In the genomic region with DNA sequence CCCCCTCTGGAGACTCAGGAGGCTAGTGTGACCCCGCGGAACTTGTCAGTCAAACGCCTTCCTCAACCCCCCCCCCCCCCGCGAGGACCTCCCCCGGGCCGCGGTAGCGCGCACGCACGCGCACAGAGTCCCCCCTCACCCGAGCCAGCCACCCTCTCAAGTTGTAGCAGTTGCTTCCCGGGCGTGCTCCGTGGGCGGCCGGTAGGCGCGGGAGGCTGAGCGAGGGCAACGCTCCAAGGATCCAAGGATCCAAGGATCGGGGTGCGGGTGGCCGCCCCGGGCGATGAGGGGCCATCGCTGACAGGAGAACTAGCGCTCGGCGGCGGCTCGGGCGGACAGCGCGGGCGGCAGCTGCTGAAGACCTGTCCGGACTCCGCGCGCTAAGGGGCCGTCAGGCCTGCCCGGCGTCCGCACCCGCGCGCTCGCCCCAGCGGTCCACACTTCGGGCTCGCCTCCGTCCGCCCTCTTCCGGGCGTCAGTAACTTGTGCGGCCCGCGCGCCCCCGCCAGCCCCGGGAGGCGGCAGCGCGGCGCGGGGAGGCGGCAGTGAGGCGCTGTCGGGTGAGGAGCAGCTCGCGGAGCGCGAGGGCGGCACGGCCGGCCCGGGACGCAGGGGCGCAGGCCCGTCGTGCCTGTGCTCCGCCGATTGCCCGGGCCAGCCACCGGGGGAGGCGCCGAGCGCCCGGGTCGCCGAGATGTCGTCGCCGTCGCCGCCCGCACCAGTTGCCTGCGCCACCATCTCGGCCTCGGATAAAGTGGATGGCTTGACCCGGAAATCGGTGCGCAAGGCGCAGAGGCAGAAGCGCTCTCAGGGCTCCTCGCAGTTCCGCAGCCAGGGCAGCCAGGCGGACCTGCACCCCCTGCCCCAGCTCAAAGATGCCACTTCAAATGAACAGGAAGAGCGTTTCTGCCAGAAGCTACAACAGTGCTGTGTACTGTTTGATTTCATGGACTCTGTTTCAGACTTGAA, we compare ENCODE assay signal across 10 mouse cellular contexts. TPM values are rescaled to one million over a fixed set of nuclear protein-coding genes. Genes with fewer than 3 reads are reported as not detected.
DNase-seq lines count a peak whose midpoint lies in the region; ATAC-seq and TF ChIP-seq lines count a peak whose summit lies in the region.
"Not testable (repeated sequence)": the region's sequence is repeated elsewhere in the genome, so short reads cannot be mapped to it uniquely, and the experiment has no call there.
"Had no signal": no experiment of that assay in that cellular context is flagged by ENCODE, and none has a peak within 500 bp of the region (broad histone marks: within the 10 kb centered on the region; RNA-seq: fewer than 3 reads in every experiment).

No protein-coding gene starts in this region.

- peak overlapping the region; percentile 67 for H3K9ac ChIP-seq in ES-E14 (ENCODE audit: insufficient read depth, low read depth, low read length, poor library complexity, severe bottlenecking)
- H3K9ac ChIP-seq in heart, embryonic 13.5 days; hindbrain, embryonic 15.5 days; kidney, postnatal 0 days (ENCODE audit: low read depth, low read length); liver, embryonic 14.5 days (replicated peaks); neural tube, embryonic 14.5 days (replicated peaks; ENCODE audit: low read depth, low read length): not testable (repeated sequence)

- H3K4me1 ChIP-seq in ES-E14 (ENCODE audit: control insufficient read depth in 2 of 2, insufficient read depth in 2 of 2, low read length in 2 of 2, poor library complexity in 1 of 2); forebrain, embryonic 10.5 days; heart, embryonic 13.5 days; hindbrain, embryonic 15.5 days (replicated peaks); kidney, postnatal 0 days (replicated peaks; ENCODE audit: insufficient read depth, low read length); liver, embryonic 14.5 days (replicated peaks; ENCODE audit: control insufficient read depth in 2 of 2, insufficient read depth in 2 of 2, low read length in 1 of 2); midbrain, embryonic 10.5 days; neural tube, embryonic 14.5 days (ENCODE audit: control insufficient read depth, insufficient read depth, low read length): not testable (repeated sequence)

- peak overlapping the region; percentile 47 for H3K4me2 ChIP-seq in heart, embryonic 13.5 days
- H3K4me2 ChIP-seq in hindbrain, embryonic 15.5 days, result peak overlapping the region; percentile 32; the same call in 1 of the 2 replicates
- H3K4me2 ChIP-seq in kidney, postnatal 0 days (ENCODE audit: low read length); liver, embryonic 14.5 days (ENCODE audit: low read depth); neural tube, embryonic 14.5 days (ENCODE audit: low read depth, low read length): not testable (repeated sequence)

- WGBS in forebrain, embryonic 10.5 days, result 1% methylated on average over 18 of the region's 111 CpGs
- no CpG with 5 or more reads among the region's 111 CpGs for WGBS in heart, embryonic 13.5 days
- 7% methylated on average over 3 of the region's 111 CpGs for WGBS in hindbrain, embryonic 15.5 days
- WGBS in kidney, postnatal 0 days, result 0% methylated on average over 1 of the region's 111 CpGs
- WGBS in liver, embryonic 14.5 days (ENCODE audit: insufficient replicate concordance), result 13% methylated on average over 3 of the region's 111 CpGs
- WGBS in midbrain, embryonic 10.5 days, result no CpG with 5 or more reads among the region's 111 CpGs
- 0% methylated on average over 1 of the region's 111 CpGs for WGBS in neural tube, embryonic 14.5 days

- not testable (repeated sequence) for ATAC-seq in heart, embryonic 13.5 days (ENCODE audit: extremely low read depth, insufficient number of reproducible peaks, low FRiP score, low TSS enrichment)
- ATAC-seq in hindbrain, embryonic 15.5 days (ENCODE audit: low FRiP score, low read depth), result peak; percentile 81; the same call in 1 of the 2 replicates
- peak; percentile 94 for ATAC-seq in kidney, postnatal 0 days (replicated peaks; ENCODE audit: low FRiP score, low read depth)
- peak; percentile 70 for ATAC-seq in liver, embryonic 14.5 days (ENCODE audit: insufficient read depth)
- ATAC-seq in neural tube, embryonic 14.5 days (ENCODE audit: low read depth), result peak; percentile 82

- in situ Hi-C loops in ES-E14 (cut with MboI; ENCODE audit: low sequenced_read_pairs in 2 of 2, unreplicated experiment in 2 of 2), result not testable (repeated sequence)

- H3K9me3 ChIP-seq in ES-E14 (ENCODE audit: control insufficient read depth, insufficient read depth, low read depth, low read length); forebrain, embryonic 10.5 days; heart, embryonic 13.5 days; hindbrain, embryonic 15.5 days; kidney, postnatal 0 days (replicated peaks; ENCODE audit: low read length); liver, embryonic 14.5 days (ENCODE audit: control insufficient read depth, low read length); midbrain, embryonic 10.5 days (replicated peaks); neural tube, embryonic 14.5 days (ENCODE audit: control insufficient read depth, low read length): not testable (repeated sequence)

- H3K36me3 ChIP-seq in ES-E14 (ENCODE audit: control insufficient read depth, insufficient read depth, low read length, poor library complexity, severe bottlenecking); forebrain, embryonic 10.5 days (replicated peaks); heart, embryonic 13.5 days; hindbrain, embryonic 15.5 days; kidney, postnatal 0 days (ENCODE audit: insufficient read depth, low read length); liver, embryonic 14.5 days (replicated peaks; ENCODE audit: control insufficient read depth, insufficient read depth, low read depth); midbrain, embryonic 10.5 days; neural tube, embryonic 14.5 days (ENCODE audit: control insufficient read depth, insufficient read depth, low read length): not testable (repeated sequence)

- not testable (repeated sequence) for H3K27ac ChIP-seq in ES-E14 (ENCODE audit: insufficient read depth, low read depth, low read length, poor library complexity, severe bottlenecking); forebrain, embryonic 10.5 days; heart, embryonic 13.5 days (replicated peaks); hindbrain, embryonic 15.5 days (replicated peaks); kidney, postnatal 0 days; liver, embryonic 14.5 days; midbrain, embryonic 10.5 days (replicated peaks); neural tube, embryonic 14.5 days (ENCODE audit: low read depth, low read length)

- not testable (repeated sequence) for TF ChIP-seq CTCF in kidney, postnatal 0 days (IDR thresholded peaks at IDR 0.05; ENCODE audit: low read depth); liver, embryonic 14.5 days (IDR thresholded peaks at IDR 0.05; ENCODE audit: low read depth)

- peak overlapping the region; percentile 36 to 63; a peak in 2 of 4 replicates for H3K4me3 ChIP-seq in ES-E14 (ENCODE audit: insufficient read depth in 1 of 2, low read depth in 1 of 2, low read length in 2 of 2, poor library complexity in 1 of 2, severe bottlenecking in 1 of 2)
- peak overlapping the region; percentile 31; the same call in 1 of the 2 replicates for H3K4me3 ChIP-seq in forebrain, embryonic 10.5 days
- H3K4me3 ChIP-seq in heart, embryonic 13.5 days, result peak overlapping the region; percentile 24; the same call in 1 of the 2 replicates
- peak overlapping the region; percentile 25; the same call in 1 of the 2 replicates for H3K4me3 ChIP-seq in hindbrain, embryonic 15.5 days
- H3K4me3 ChIP-seq in kidney, postnatal 0 days (replicated peaks; ENCODE audit: low read depth, low read length); liver, embryonic 14.5 days (ENCODE audit: insufficient read depth in 1 of 2, low read depth in 2 of 2, low read length in 2 of 2); neural tube, embryonic 14.5 days (ENCODE audit: low read depth, low read length): not testable (repeated sequence)
- peak overlapping the region; percentile 32; the same call in 1 of the 2 replicates for H3K4me3 ChIP-seq in midbrain, embryonic 10.5 days

- not testable (repeated sequence) for DNase-seq in ES-E14 (ENCODE audit: low read depth, low spot score); forebrain, embryonic 10.5 days (ENCODE audit: extremely low spot score, low spot score); kidney, postnatal 0 days (ENCODE audit: low spot score); liver, embryonic 14.5 days (ENCODE audit: low read depth in 3 of 3, low spot score in 3 of 3); midbrain, embryonic 10.5 days (ENCODE audit: low spot score)

- not testable (repeated sequence) for H3K27me3 ChIP-seq in forebrain, embryonic 10.5 days (ENCODE audit: poor library complexity, severe bottlenecking); heart, embryonic 13.5 days (replicated peaks); hindbrain, embryonic 15.5 days; kidney, postnatal 0 days (ENCODE audit: insufficient read depth, low read length); liver, embryonic 14.5 days (ENCODE audit: control insufficient read depth, insufficient read depth, low read length); midbrain, embryonic 10.5 days (ENCODE audit: low read depth, poor library complexity, severe bottlenecking); neural tube, embryonic 14.5 days (ENCODE audit: control insufficient read depth, insufficient read depth, low read length)

- TF ChIP-seq EP300 in liver, embryonic 14.5 days (IDR thresholded peaks at IDR 0.05; ENCODE audit: low read depth), result not testable (repeated sequence)

RNA-seq across cellular contexts. Expression of gene Zfp993, which starts 30.6 kb away (rescaled TPM):
- 6.3 and 10.7 TPM in 2 replicates for total RNA-seq in ES-E14 (2012; rRNA removed)
- 2.6 and 5.1 TPM in 2 replicates for polyA plus RNA-seq in forebrain, embryonic 10.5 days (2016; fragmentation: Nextera tagmentation; extraction: Ambion mirVana)
- polyA plus RNA-seq in heart, embryonic 13.5 days (2015; fragmentation: Nextera tagmentation; extraction: Ambion mirVana), result 2.9 and 6.3 TPM in 2 replicates
- polyA plus RNA-seq in hindbrain, embryonic 15.5 days (2015; fragmentation: Nextera tagmentation; extraction: Ambion mirVana), result 3.2 and 3.4 TPM in 2 replicates
- polyA plus RNA-seq in kidney, postnatal 0 days (2015; fragmentation: Nextera tagmentation; extraction: Ambion mirVana), result 0.99 and 1.8 TPM in 2 replicates
- 1.4 and 1.5 TPM in 2 replicates for polyA plus RNA-seq in liver, embryonic 14.5 days (2012; rRNA removed)
- 0.98 and 1.6 TPM in 2 replicates for polyA plus RNA-seq in liver, embryonic 14.5 days (2014; fragmentation: Nextera tagmentation; extraction: Ambion mirVana)
- 3.1 TPM in 2 replicates for polyA plus RNA-seq in midbrain, embryonic 10.5 days (2016; fragmentation: Nextera tagmentation; extraction: Ambion mirVana)
- 2.7 and 5.2 TPM in 2 replicates for polyA plus RNA-seq in neural tube, embryonic 14.5 days (2014; fragmentation: Nextera tagmentation; extraction: Ambion mirVana)
- polyA plus RNA-seq: erythroblast, embryonic 14.5 days; G1E had no signal
